Mouse (Mus musculus): ENCODE measurements around the gene Mrps36.
"Not testable (repeated sequence)": the region's sequence is repeated elsewhere in the genome, so short reads cannot be mapped to it uniquely, and the experiment has no call there.

Mrps36 gene

GRCm38 (mm10) chr13:100731462-100732046, 12.9 kb downstream of the Mrps36 start:
- not testable (repeated sequence) for DNase-seq

GRCm38 (mm10) chr13:100730861-100731176, 13.6 kb downstream of the Mrps36 start, which contains the start of gene Cdk7:
Gene Cdk7, minus strand, starts transcription at chr13:100730939.
- peak; percentile 93 to 94 for DNase-seq

- peak in 1 of 2 experiments; percentile 9 for DNase-seq
These were observed 14.2 kb downstream of the Mrps36 start for GRCm38 (mm10) chr13:100730153-100730860.

- not testable (repeated sequence) for DNase-seq
These were observed 15.9 kb downstream of the Mrps36 start for GRCm38 (mm10) chr13:100728530-100728929.

- DNase-seq = no peak
These were observed 16.4 kb downstream of the Mrps36 start for GRCm38 (mm10) chr13:100728086-100728485.

GRCm38 (mm10) chr13:100725194-100725593, 19.3 kb downstream of the Mrps36 start:
- DNase-seq = no peak

- no peak for DNase-seq
These were observed 20.3 kb downstream of the Mrps36 start for GRCm38 (mm10) chr13:100724051-100724754.

GRCm38 (mm10) chr13:100721656-100722055, 22.8 kb downstream of the Mrps36 start:
- DNase-seq = no peak

GRCm38 (mm10) chr13:100715467-100715866, 29.0 kb downstream of the Mrps36 start:
- no peak for DNase-seq

GRCm38 (mm10) chr13:100706206-100706605, 38.3 kb downstream of the Mrps36 start:
- no peak for DNase-seq

- peak; percentile 69 to 76 for DNase-seq
These were observed 41.0 kb downstream of the Mrps36 start for GRCm38 (mm10) chr13:100703468-100703867.

- DNase-seq = no peak
These were observed 45.6 kb downstream of the Mrps36 start for GRCm38 (mm10) chr13:100698866-100699265.

- no peak for DNase-seq
These were observed 46.9 kb downstream of the Mrps36 start for GRCm38 (mm10) chr13:100697541-100697940.

GRCm38 (mm10) chr13:100687513-100687912, 56.9 kb downstream of the Mrps36 start:
- DNase-seq = no peak

All from kidney, adult 8-10 months (tissue).